ENCODE assay signal across 9 mouse cellular contexts in the genomic region with DNA sequence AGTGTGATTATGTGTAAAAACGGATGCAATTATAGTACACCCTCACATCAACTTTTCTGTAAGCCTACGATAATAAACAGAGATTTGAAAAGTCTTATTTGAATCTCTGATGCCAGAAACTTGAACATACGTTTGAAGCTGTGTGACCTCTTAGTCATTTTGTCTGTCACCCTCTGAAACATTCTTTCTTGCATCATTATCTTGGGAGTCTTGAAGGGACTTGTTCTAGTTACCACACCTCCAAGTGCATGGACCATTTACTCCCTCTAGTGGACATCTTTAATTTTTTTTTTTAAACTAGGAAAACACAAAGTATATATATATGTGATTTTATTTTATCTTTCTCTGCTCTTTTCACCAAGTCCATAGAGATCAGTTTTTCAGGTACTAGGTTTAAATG. TPM values are rescaled to one million over a fixed set of nuclear protein-coding genes. Genes with fewer than 3 reads are reported as not detected.
DNase-seq lines count a peak whose midpoint lies in the region; ATAC-seq and TF ChIP-seq lines count a peak whose summit lies in the region.
"Had no signal": no experiment of that assay in that cellular context is flagged by ENCODE, and none has a peak within 500 bp of the region (broad histone marks: within the 10 kb centered on the region; RNA-seq: fewer than 3 reads in every experiment).

No protein-coding gene starts in this region.

- H3K4me1 ChIP-seq in hindbrain, embryonic 14.5 days (replicated peaks; ENCODE audit: control insufficient read depth, insufficient read depth, low read length), result no peaks in the 10 kb centered on the region
- no peaks in the 10 kb centered on the region for H3K4me1 ChIP-seq in hindbrain, embryonic 10.5 days (replicated peaks)
- H3K4me1 ChIP-seq in intestine, postnatal 0 days (replicated peaks; ENCODE audit: control insufficient read depth, insufficient read depth, low read length), result no peaks in the 10 kb centered on the region

- DNase-seq in hindbrain, embryonic 14.5 days (ENCODE audit: low spot score), result peak; percentile 73
- no peak for DNase-seq in hindbrain, embryonic 10.5 days (ENCODE audit: low spot score)
- DNase-seq in CD4-positive helper T cell, adult 2 months (ENCODE audit: low read depth, low spot score), result peak; percentile 60
- DNase-seq in ovary, adult 18-20 months (ENCODE audit: low spot score), result no peak
- DNase-seq in thymus, postnatal 4 days, result no peak
- DNase-seq in urinary bladder, adult 18-20 months (ENCODE audit: low spot score in 2 of 2), result no peak
- DNase-seq: left cerebral cortex, postnatal 4 days had no signal

- H3K4me2 ChIP-seq in hindbrain, embryonic 14.5 days (replicated peaks), result no peak overlapping the region
- H3K4me2 ChIP-seq in intestine, postnatal 0 days (replicated peaks; ENCODE audit: low read depth), result no peak overlapping the region

- peak; percentile 83 for TF ChIP-seq CTCF in intestine, postnatal 0 days (IDR thresholded peaks at IDR 0.05; ENCODE audit: low read depth)

- H3K9me3 ChIP-seq in hindbrain, embryonic 14.5 days (ENCODE audit: control insufficient read depth, low read length), result no peaks in the 10 kb centered on the region
- no peaks in the 10 kb centered on the region for H3K9me3 ChIP-seq in hindbrain, embryonic 10.5 days
- no peaks in the 10 kb centered on the region for H3K9me3 ChIP-seq in intestine, postnatal 0 days (ENCODE audit: control insufficient read depth)

- H3K9ac ChIP-seq in hindbrain, embryonic 14.5 days, result no peak overlapping the region
- H3K9ac ChIP-seq in intestine, postnatal 0 days (ENCODE audit: low read depth, low read length), result no peak overlapping the region

- no peak overlapping the region for H3K27ac ChIP-seq in hindbrain, embryonic 14.5 days
- no peak overlapping the region for H3K27ac ChIP-seq in hindbrain, embryonic 10.5 days
- no peak overlapping the region for H3K27ac ChIP-seq in intestine, postnatal 0 days (ENCODE audit: low read depth, low read length)

- 75% methylated on average over 3 of the region's 3 CpGs for WGBS in hindbrain, embryonic 14.5 days
- 78% methylated on average over 3 of the region's 3 CpGs for WGBS in hindbrain, embryonic 10.5 days
- WGBS in intestine, postnatal 0 days, result 64% methylated on average over 3 of the region's 3 CpGs

- H3K4me3 ChIP-seq in hindbrain, embryonic 14.5 days (replicated peaks; ENCODE audit: low read length), result no peak overlapping the region
- no peak overlapping the region for H3K4me3 ChIP-seq in hindbrain, embryonic 10.5 days
- H3K4me3 ChIP-seq in intestine, postnatal 0 days (ENCODE audit: low read depth, low read length), result no peak overlapping the region

- H3K36me3 ChIP-seq in hindbrain, embryonic 14.5 days (replicated peaks; ENCODE audit: control insufficient read depth, insufficient read depth), result no peaks in the 10 kb centered on the region
- H3K36me3 ChIP-seq in hindbrain, embryonic 10.5 days, result peaks cover 65% of the 10 kb centered on the region
- H3K36me3 ChIP-seq in intestine, postnatal 0 days (ENCODE audit: control insufficient read depth, insufficient read depth), result no peaks in the 10 kb centered on the region; the same call in 1 of the 2 replicates

- no peak for ATAC-seq in hindbrain, embryonic 14.5 days (ENCODE audit: low FRiP score)
- peak; percentile 90 for ATAC-seq in activated CD4-positive, CD25-positive, alpha-beta regulatory T cell, adult 4 months
- ATAC-seq in intestine, postnatal 0 days, result no peak

- no peaks in the 10 kb centered on the region for H3K27me3 ChIP-seq in hindbrain, embryonic 14.5 days (ENCODE audit: control insufficient read depth, insufficient read depth, low read length)
- H3K27me3 ChIP-seq in hindbrain, embryonic 10.5 days (ENCODE audit: insufficient read depth, poor library complexity, severe bottlenecking), result no peaks in the 10 kb centered on the region
- H3K27me3 ChIP-seq in intestine, postnatal 0 days (replicated peaks; ENCODE audit: control insufficient read depth, insufficient read depth, low read length), result no peaks in the 10 kb centered on the region

RNA-seq across cellular contexts. Expression of a gene that starts 13.6 kb away (rescaled TPM):
- polyA plus RNA-seq in hindbrain, embryonic 14.5 days (2014; fragmentation: Nextera tagmentation; extraction: Ambion mirVana), result 2.2 and 2.6 TPM in 2 replicates
- polyA plus RNA-seq in hindbrain, embryonic 10.5 days (2016; fragmentation: Nextera tagmentation; extraction: Ambion mirVana), result 13.6 and 17.8 TPM in 2 replicates
- polyA plus RNA-seq in activated CD4-positive, CD25-positive, alpha-beta regulatory T cell, adult 4 months (2017; shearing (Covaris generic)), result 1 to 10 TPM in 1 of 2 experiments, under 1 TPM in 1; 0.57 to 3.1 TPM
- 1.3 and 1.6 TPM in 2 replicates for polyA plus RNA-seq in intestine, postnatal 0 days (2015; fragmentation: Nextera tagmentation; extraction: Ambion mirVana)

Comparison
In these comparisons a context has a peak if more than half of its experiments do, and no peak if none do; other contexts are left out.
1. DNase-seq: peak in hindbrain, embryonic 14.5 days (single experiment) and CD4-positive helper T cell, adult 2 months (single experiment); none in hindbrain, embryonic 10.5 days (single experiment), ovary, adult 18-20 months (single experiment), thymus, postnatal 4 days (single experiment) and urinary bladder, adult 18-20 months (0 of 2).